Mouse (Mus musculus): ENCODE results near the gene Prkch. TPM values are rescaled to one million over a fixed set of nuclear protein-coding genes. Genes with fewer than 3 reads are reported as not detected.

Prkch gene
- polyA plus RNA-seq, 1 experiment from 2014 or later = 14.3 TPM

DNA sequence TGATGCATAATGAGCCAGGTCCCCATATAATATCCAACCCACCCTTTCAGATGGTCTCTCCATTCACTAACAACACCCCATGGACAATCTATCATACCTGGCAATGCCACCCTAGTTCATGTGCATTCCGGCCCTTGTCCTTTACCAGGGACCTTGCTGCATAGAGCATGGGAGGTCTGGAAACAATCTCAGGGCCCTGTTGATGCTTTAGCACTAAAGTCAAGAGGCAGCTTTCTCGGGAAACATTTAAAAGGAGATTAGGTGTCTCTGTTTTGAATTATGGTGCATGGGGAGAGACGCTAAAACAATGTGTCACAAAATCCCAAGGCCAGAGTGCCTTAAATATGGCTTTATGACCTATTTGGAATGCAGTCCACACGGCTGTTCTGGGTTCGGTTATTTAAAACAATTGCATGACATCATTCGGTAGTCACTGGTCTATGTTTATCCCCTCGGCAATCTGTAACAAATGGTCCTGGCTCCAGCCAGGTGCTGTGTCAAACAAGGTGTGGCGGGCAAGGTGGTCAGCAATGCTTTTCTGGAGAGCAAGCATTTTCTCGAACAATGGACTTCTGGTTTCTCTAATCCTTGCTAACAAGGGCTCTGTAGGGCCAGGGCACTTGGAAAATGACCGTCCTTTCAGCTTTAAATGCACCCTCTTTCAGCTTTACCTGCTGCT is 217.9 kb downstream of the Prkch start:
- H3K27me3 ChIP-seq (replicated peaks) = no peaks in the 10 kb centered on the region
- no peak overlapping the region for H3K27ac ChIP-seq
- no peaks in the 10 kb centered on the region for H3K9me3 ChIP-seq
- no peaks in the 10 kb centered on the region for H3K36me3 ChIP-seq
- no peak for ATAC-seq (ENCODE audit: low FRiP score, low read depth)
- no peak overlapping the region for H3K9ac ChIP-seq
- 78% methylated on average over 10 of the region's 10 CpGs for WGBS
- no peak overlapping the region for H3K4me3 ChIP-seq
- H3K4me2 ChIP-seq (replicated peaks) = no peak overlapping the region
- no peaks in the 10 kb centered on the region for H3K4me1 ChIP-seq

DNA sequence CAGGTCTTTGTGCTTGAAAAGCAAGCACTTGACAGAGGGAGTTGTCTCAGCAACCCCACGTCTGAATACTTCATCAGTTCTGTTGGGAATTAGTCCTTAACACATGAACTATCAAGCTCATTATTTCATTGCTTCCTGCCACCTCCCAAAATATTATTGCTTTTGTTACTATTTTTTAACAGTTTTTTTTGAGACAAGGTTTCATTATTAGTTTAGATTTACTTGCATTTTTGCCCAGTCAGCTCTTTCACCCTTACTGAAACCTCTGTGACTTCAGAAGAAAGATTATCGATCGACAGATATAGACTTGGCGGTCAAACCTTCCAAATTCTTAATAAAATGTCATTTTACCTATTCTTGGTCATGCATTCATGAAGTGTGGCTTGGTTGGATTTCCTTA is 219.3 kb downstream of the Prkch start:
- Histone ChIP-seq H3K4me3 (no peak overlapping the region), H3K4me2 (replicated peaks) (no peak overlapping the region), H3K27ac (no peak overlapping the region), H3K9ac (no peak overlapping the region), H3K27me3 (replicated peaks) (no peaks in the 10 kb centered on the region), H3K36me3 (no peaks in the 10 kb centered on the region), H3K4me1 (no peaks in the 10 kb centered on the region), H3K9me3 (no peaks in the 10 kb centered on the region)
- ATAC-seq (ENCODE audit: low FRiP score, low read depth) = no peak
- 96% methylated on average over 4 of the region's 4 CpGs for WGBS

GRCm38 (mm10) chr12:73805541-73805940 is 220.9 kb downstream of the Prkch start:
- Histone ChIP-seq H3K27me3 (replicated peaks) (no peaks in the 10 kb centered on the region), H3K36me3 (no peaks in the 10 kb centered on the region), H3K27ac (no peak overlapping the region), H3K9me3 (no peaks in the 10 kb centered on the region), H3K9ac (no peak overlapping the region), H3K4me3 (no peak overlapping the region), H3K4me1 (peaks cover 6% of the 10 kb centered on the region), H3K4me2 (replicated peaks) (no peak overlapping the region)
- WGBS = 56% methylated on average over 3 of the region's 3 CpGs
- no peak for ATAC-seq (ENCODE audit: low FRiP score, low read depth)

DNA sequence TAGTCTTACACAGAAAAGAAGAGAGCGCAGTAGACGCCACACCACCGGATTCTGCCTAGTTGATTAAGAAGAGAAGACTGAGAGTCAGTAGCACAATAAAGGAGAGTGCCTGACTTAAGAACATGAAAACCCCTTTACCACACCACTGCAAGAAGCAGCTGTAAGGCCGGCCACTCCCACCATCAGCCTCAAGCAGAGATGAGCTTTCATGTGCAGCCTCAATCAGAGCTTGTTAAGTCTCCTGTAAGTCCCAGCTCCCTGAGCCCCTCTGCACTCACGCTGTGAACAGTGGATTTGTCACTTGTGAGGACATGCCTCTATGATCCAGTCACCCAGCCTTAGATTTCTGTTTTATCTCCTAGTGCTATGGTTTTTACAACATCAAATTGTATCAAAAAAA is 221.4 kb downstream of the Prkch start:
- Histone ChIP-seq H3K36me3 (no peaks in the 10 kb centered on the region), H3K4me1 (peaks cover 6% of the 10 kb centered on the region), H3K27me3 (replicated peaks) (no peaks in the 10 kb centered on the region), H3K9me3 (no peaks in the 10 kb centered on the region), H3K4me2 (replicated peaks) (no peak overlapping the region), H3K27ac (no peak overlapping the region), H3K9ac (no peak overlapping the region), H3K4me3 (no peak overlapping the region)
- ATAC-seq (ENCODE audit: low FRiP score, low read depth) = no peak
- 32% methylated on average over 5 of the region's 5 CpGs for WGBS

- Histone ChIP-seq H3K4me1 (peaks cover 6% of the 10 kb centered on the region), H3K27me3 (replicated peaks) (no peaks in the 10 kb centered on the region), H3K27ac (no peak overlapping the region), H3K9me3 (no peaks in the 10 kb centered on the region), H3K4me3 (no peak overlapping the region), H3K4me2 (replicated peaks) (no peak overlapping the region), H3K36me3 (no peaks in the 10 kb centered on the region), H3K9ac (no peak overlapping the region)
- WGBS = 78% methylated on average over 2 of the region's 2 CpGs
- no peak for ATAC-seq (ENCODE audit: low FRiP score, low read depth)
Measured at GRCm38 (mm10) chr12:73807228-73807627, 222.6 kb downstream of the Prkch start.

GRCm38 (mm10) chr12:73810041-73810795 is 225.6 kb downstream of the Prkch start:
- peaks cover 6% of the 10 kb centered on the region for H3K4me1 ChIP-seq
- H3K9me3 ChIP-seq = no peaks in the 10 kb centered on the region
- 51% methylated on average over 13 of the region's 13 CpGs for WGBS
- H3K9ac ChIP-seq = no peak overlapping the region
- H3K27me3 ChIP-seq (replicated peaks) = no peaks in the 10 kb centered on the region
- ATAC-seq (ENCODE audit: low FRiP score, low read depth) = no peak; the same call in 1 of the 2 replicates
- H3K36me3 ChIP-seq = no peaks in the 10 kb centered on the region
- H3K27ac ChIP-seq = no peak overlapping the region
- H3K4me3 ChIP-seq = no peak overlapping the region
- no peak overlapping the region for H3K4me2 ChIP-seq (replicated peaks)

DNA sequence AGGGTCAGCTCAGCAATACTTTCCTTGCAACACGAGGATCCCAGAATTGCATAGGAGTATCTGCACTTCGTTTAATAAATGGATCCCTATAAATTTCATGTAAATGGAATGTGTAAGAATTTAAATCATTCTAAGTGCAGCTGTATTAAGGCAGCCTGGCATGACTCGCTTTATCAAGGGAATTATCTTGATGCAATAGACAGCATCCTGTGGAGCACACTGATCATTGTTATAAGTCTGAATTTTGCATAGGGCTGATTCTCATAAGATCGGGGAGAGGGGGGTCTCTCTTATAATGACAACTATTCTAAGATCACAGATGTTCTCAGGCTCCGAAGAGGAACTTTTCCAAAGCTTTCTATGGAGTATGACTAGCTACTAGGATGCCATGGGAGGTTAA is 226.3 kb downstream of the Prkch start:
- Histone ChIP-seq H3K4me3 (no peak overlapping the region), H3K4me2 (replicated peaks) (no peak overlapping the region), H3K27ac (no peak overlapping the region), H3K9me3 (no peaks in the 10 kb centered on the region), H3K9ac (no peak overlapping the region), H3K4me1 (peaks cover 6% of the 10 kb centered on the region), H3K36me3 (no peaks in the 10 kb centered on the region), H3K27me3 (replicated peaks) (no peaks in the 10 kb centered on the region)
- no peak for ATAC-seq (ENCODE audit: low FRiP score, low read depth)
- 80% methylated on average over 5 of the region's 5 CpGs for WGBS

- no peak for ATAC-seq (ENCODE audit: low FRiP score, low read depth)
- Histone ChIP-seq H3K4me2 (replicated peaks) (no peak overlapping the region), H3K27ac (no peak overlapping the region), H3K4me3 (no peak overlapping the region), H3K4me1 (peaks cover 6% of the 10 kb centered on the region), H3K9ac (no peak overlapping the region), H3K9me3 (no peaks in the 10 kb centered on the region), H3K27me3 (replicated peaks) (no peaks in the 10 kb centered on the region), H3K36me3 (no peaks in the 10 kb centered on the region)
- WGBS = 86% methylated on average over 6 of the region's 6 CpGs
Measured at GRCm38 (mm10) chr12:73812198-73812597, 227.6 kb downstream of the Prkch start.

DNA sequence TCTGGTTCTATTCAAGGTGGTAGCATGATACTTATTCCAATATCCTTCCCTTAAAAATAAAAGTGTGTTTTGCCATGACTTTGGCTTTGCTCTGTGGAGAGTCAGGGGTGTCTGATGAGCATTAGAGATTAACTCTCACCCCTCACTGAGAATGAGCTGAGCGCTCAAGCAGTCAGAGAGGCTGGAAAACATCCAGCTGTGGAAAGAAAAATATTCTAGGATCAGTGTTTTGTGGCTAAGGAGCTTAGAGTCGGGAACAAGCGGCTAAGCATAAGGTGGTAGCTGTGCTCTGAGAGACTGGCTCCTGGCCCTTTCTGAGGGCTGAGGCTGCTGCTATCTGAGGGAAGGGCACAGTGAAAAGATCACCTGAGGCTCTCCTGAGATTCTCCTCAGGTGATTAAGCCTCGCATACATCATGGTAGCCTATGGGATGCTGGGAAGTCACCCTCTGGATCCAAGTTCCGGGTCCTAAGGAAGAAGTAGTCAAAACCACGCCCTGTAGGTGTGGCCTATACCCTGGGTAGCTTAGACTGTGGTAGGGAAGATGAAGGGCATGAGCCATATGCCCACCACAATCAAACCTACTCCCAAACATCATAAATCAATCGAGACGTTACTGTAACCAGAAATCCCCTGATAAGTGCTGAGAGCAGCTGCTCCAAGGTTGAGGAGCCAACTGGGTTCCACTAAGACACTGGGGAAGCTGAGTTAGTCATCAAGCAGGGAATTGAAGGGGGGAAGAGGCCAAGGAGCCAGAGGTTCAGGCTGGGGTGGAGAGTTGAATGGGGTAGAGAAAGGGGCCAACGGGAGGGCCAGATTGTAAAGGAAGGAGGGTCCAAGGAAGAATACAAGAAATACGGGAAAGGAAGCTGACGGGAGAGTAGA is 228.7 kb downstream of the Prkch start:
- Histone ChIP-seq H3K36me3 (no peaks in the 10 kb centered on the region), H3K27me3 (replicated peaks) (no peaks in the 10 kb centered on the region), H3K4me3 (no peak overlapping the region), H3K4me1 (peaks cover 6% of the 10 kb centered on the region), H3K4me2 (replicated peaks) (no peak overlapping the region), H3K9me3 (no peaks in the 10 kb centered on the region), H3K27ac (no peak overlapping the region), H3K9ac (no peak overlapping the region)
- WGBS = 76% methylated on average over 11 of the region's 11 CpGs
- ATAC-seq (ENCODE audit: low FRiP score, low read depth) = no peak

DNA sequence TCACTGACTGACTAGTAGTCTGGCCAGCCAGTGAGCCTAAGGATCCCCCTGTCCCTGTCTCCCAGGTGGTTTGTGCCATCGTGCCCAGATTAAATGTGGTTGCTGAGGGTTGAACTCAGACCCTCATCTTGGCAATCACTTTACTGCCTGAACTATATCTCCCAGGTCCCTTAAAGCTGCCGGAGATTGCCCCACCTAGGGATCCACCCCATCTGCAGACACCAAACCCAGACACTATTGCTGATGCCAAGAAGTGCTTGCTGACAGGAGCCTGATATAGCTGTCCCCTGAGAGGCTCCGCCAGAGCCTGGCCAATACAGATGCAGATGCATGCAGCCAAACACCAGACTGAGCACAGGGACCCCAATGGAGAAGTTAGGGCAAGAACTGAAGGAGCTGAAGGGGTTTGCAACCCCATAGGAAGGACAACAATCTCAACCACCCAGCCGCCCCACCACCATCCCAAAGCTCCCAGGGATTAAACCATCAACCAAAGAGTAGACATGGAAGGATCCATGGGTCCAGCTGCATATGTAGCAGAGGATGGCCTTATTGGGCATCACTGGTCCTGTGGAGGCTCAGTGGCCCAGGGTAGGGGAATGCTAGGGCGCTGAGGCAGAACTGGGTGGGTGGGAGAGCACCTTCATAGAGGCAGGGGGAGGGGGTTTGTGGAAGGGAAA is 229.6 kb downstream of the Prkch start:
- H3K4me2 ChIP-seq (replicated peaks) = no peak overlapping the region

GRCm38 (mm10) chr12:73814897-73815296 is 230.3 kb downstream of the Prkch start:
- H3K36me3 ChIP-seq = no peaks in the 10 kb centered on the region
- no peaks in the 10 kb centered on the region for H3K27me3 ChIP-seq (replicated peaks)
- no peak overlapping the region for H3K4me2 ChIP-seq (replicated peaks)
- H3K27ac ChIP-seq = no peak overlapping the region
- no peaks in the 10 kb centered on the region for H3K9me3 ChIP-seq
- H3K4me1 ChIP-seq = peaks cover 6% of the 10 kb centered on the region
- no peak overlapping the region for H3K4me3 ChIP-seq
- no peak overlapping the region for H3K9ac ChIP-seq
- WGBS = 78% methylated on average over 2 of the region's 2 CpGs
- no peak for ATAC-seq (ENCODE audit: low FRiP score, low read depth)

More for the DNA sequence above, 229.6 kb downstream of the Prkch start:
- Histone ChIP-seq H3K9me3 (no peaks in the 10 kb centered on the region), H3K4me3 (no peak overlapping the region), H3K27me3 (replicated peaks) (no peaks in the 10 kb centered on the region), H3K36me3 (no peaks in the 10 kb centered on the region), H3K27ac (no peak overlapping the region), H3K4me1 (peaks cover 6% of the 10 kb centered on the region), H3K9ac (no peak overlapping the region)
- no peak for ATAC-seq (ENCODE audit: low FRiP score, low read depth)
- WGBS = 84% methylated on average over 5 of the region's 5 CpGs

DNA sequence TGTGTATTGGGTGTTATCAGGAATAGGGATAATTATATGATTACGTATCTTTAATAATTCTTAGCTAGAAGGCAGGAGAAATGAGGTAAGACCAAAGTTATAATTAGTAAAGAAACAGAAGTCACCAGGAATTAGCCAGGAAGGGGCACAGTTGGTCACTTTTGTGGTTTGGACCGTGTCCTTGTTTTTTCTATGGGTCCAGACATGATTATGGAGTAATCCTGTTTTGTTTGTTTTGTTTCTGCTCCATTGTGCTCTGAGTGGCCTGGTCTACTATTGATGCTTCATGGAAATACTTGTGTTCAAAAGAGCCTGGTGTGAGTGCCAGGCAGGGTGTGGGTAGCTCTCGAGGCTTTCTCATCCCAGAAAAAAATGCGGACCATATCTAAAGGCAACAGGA is 230.9 kb downstream of the Prkch start:
- H3K9me3 ChIP-seq = no peaks in the 10 kb centered on the region
- H3K9ac ChIP-seq = no peak overlapping the region
- H3K4me2 ChIP-seq (replicated peaks) = no peak overlapping the region
- no peak overlapping the region for H3K27ac ChIP-seq
- ATAC-seq (ENCODE audit: low FRiP score, low read depth) = no peak
- 86% methylated on average over 4 of the region's 4 CpGs for WGBS
- H3K27me3 ChIP-seq (replicated peaks) = no peaks in the 10 kb centered on the region
- peaks cover 1% of the 10 kb centered on the region for H3K4me1 ChIP-seq
- H3K36me3 ChIP-seq = no peaks in the 10 kb centered on the region
- no peak overlapping the region for H3K4me3 ChIP-seq
